Mouse (Mus musculus) lung, postnatal 10 days (tissue): ENCODE measurements around the gene Bola1.
A peak's percentile ranks its signal among the peaks of the same experiment; 100 is the strongest.
"Not testable (repeated sequence)": the region's sequence is repeated elsewhere in the genome, so short reads cannot be mapped to it uniquely, and the experiment has no call there.

ENCODE experiments used
- DNase-seq: peaks from one replicate; pipeline ENCODE4 v3.0.0; 2021

The Bola1 gene

GRCm38 (mm10) chr3:96175251-96175650 is 44.3 kb downstream of the Bola1 start:
- no peak for DNase-seq

- not testable (repeated sequence) for DNase-seq
Measured at GRCm38 (mm10) chr3:96174042-96174441, 45.5 kb downstream of the Bola1 start.

DNA sequence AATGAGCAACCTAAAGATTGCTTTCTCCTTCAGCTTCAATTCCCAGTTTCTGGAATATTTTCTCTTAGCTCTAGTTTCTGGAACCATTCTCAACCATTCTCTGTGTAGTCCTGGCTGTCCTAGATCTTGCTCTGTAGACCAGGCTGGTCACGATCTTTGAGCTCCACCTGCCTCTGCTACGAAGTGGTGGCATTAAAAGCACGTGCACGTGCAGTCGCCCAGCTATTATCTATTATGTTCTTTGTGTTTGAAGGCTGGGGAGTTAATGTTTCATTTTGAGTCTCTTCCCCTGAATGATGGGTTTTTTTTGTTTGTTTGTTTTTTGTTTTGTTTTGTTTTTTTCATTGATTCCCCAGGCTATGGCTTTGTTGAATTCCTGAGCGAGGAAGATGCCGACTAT is 46.3 kb downstream of the Bola1 start:
- no peak for DNase-seq

- DNase-seq, result peak; percentile 90
Measured at GRCm38 (mm10) chr3:96172197-96173178, 47.0 kb downstream of the Bola1 start, which contains the start of gene Sf3b4. TSS of gene Sf3b4 (plus strand) at chr3:96172332.

GRCm38 (mm10) chr3:96171583-96172196 is 47.8 kb downstream of the Bola1 start:
- no peak for DNase-seq

GRCm38 (mm10) chr3:96170976-96171545 is 48.4 kb downstream of the Bola1 start:
- no peak for DNase-seq

- no peak for DNase-seq
Measured at GRCm38 (mm10) chr3:96170276-96170675, 49.2 kb downstream of the Bola1 start.

GRCm38 (mm10) chr3:96168466-96169158 is 50.9 kb downstream of the Bola1 start:
- peak; percentile 48 for DNase-seq

DNA sequence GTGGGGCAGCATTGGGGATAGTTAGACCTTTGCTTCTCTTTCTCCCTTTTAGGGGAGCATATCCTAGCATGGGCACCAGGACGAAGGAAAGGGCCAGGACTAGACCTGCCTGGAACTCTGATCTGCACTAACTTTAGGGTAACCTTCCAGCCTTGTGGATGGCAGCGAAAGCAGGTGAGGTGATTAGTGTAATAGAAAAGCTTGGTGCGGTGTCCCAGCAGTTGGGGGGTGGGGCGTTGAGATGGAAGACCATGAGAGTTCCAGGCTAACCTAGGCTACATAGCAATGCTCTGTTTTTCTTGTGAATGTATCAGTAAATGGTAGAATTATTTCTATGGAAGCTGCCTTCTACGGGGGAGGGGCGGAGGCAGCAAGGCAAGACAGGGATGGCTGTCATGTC is 56.5 kb downstream of the Bola1 start:
- no peak for DNase-seq

- peak; percentile 61 for DNase-seq
Measured at GRCm38 (mm10) chr3:96161869-96162840, 57.4 kb downstream of the Bola1 start, which contains the start of gene Mtmr11. TSS of gene Mtmr11 (plus strand) at chr3:96162004.

- DNase-seq, result peak; percentile 70
Measured at GRCm38 (mm10) chr3:96160803-96161516, 58.5 kb downstream of the Bola1 start.

DNA sequence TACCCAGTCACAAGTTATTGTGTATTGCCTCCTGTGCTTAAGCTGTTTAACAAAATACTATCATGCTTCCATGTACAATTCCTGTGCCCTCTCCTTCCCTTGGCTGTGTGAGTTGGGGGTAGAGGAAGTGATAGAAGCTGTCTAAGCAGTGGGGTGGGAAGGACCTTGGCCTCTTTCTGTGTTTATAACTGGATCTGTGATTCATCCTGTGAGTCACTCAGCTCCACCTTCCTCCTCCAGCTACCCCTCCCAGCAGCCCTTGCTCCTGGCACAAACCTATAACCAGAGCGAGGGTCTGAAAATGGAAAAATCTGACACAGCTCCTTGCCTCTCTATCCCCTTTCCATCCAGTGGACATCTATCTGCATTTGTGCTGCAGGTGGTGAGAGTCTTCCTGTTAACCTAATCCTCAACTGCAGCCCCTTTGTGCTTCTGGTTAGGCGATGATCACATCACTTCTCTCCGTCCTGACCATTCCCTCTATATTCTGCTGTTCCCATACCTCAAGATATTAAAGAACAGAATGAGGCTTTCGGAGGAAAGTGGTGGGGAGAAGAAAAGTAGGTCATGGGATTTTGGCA is 59.2 kb downstream of the Bola1 start:
- peak; percentile 80 for DNase-seq

GRCm38 (mm10) chr3:96159820-96160219 is 59.7 kb downstream of the Bola1 start:
- DNase-seq, result no peak

DNA sequence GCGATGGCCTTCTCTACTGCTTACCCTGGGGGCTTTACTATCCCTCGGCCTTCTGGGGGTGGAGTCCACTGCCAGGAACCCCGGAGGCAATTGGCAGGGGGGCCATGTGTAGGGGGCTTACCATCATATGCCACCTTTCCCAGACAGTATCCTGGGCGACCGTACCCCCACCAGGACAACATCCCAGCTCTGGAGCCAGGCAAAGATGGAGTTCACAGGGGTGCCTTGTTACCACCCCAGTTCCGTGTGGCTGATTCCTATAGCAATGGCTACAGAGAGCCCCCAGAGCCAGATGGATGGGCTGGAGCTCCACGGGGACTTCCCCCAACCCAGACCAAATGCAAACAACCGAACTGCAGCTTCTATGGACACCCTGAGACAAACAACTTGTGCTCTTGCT is 64.0 kb downstream of the Bola1 start:
- no peak for DNase-seq

DNA sequence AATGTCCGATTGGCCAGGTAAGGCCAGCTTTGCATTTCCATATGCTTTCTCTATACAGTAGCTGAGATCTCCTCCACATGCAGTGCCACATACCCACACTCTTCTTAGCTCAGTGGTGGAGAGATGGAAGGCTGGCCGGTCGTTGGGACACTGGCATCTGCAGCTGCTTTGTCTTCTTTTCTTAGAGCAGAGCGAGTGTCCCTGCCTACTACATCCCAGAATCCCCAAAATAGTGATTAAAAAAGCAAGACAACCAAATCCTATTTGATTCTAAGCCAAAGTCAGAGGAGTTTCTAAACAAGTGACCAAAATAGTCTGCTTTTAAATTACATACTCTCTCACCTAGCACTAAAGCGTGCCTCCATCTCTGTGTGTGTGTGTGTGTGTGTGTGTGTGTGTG is 66.9 kb downstream of the Bola1 start:
- DNase-seq, result no peak

- no peak for DNase-seq
Measured at GRCm38 (mm10) chr3:96151836-96152235, 67.7 kb downstream of the Bola1 start.

- DNase-seq, result peak; percentile 80
Measured at GRCm38 (mm10) chr3:96147950-96148349, 71.6 kb downstream of the Bola1 start.
